Mouse (Mus musculus): Measurements from ENCODE around the gene Usp25.

The Usp25 gene

GRCm38 (mm10) chr16:77041573-77041972, 28.1 kb downstream of the Usp25 start:
- DNase-seq: no peak

DNA sequence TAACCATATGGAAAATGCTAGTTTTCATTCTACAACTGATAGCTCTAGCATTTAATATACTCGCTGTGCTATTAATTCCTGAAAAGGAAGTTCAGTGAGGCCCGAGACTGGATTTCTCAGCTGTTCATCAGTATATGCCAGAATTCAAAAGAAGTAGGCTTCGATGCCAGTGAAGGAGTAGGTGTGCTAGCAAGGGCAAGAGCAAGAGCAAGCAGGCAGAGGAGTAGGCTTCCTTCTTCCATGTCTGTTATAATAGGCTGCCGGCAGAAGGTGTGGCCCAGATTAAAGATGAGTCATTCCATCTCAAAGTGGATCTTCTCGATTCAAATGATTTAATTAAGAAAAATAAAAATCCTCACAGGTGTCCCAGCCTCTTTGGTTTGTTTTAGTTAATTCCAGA, 30.0 kb downstream of the Usp25 start:
- no peak for DNase-seq

- DNase-seq: no peak
Observed at GRCm38 (mm10) chr16:77054184-77054583, 40.7 kb downstream of the Usp25 start.

GRCm38 (mm10) chr16:77055519-77056159, 42.1 kb downstream of the Usp25 start:
- no peak for DNase-seq

DNA sequence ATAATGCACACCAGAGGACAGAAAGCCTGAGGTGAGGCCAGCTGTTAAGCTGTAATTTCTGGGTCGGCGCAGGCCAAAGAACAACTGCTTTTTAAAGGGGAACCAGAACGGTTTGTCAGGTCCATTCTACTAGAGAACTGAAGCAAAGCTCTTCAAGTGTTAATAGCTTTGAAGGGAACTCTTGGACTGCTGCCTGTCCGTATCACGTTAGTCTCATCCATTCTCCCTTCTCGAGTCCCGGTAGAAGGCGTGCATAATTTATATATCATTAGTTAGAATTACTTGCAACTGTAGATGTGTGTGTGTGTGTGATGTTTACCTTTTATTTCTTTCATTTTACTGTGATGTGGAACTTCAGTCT, 42.6 kb downstream of the Usp25 start:
- DNase-seq: no peak

GRCm38 (mm10) chr16:77058567-77058966, 45.1 kb downstream of the Usp25 start:
- no peak for DNase-seq

- no peak for DNase-seq
Observed at GRCm38 (mm10) chr16:77060166-77060565, 46.7 kb downstream of the Usp25 start.

DNA sequence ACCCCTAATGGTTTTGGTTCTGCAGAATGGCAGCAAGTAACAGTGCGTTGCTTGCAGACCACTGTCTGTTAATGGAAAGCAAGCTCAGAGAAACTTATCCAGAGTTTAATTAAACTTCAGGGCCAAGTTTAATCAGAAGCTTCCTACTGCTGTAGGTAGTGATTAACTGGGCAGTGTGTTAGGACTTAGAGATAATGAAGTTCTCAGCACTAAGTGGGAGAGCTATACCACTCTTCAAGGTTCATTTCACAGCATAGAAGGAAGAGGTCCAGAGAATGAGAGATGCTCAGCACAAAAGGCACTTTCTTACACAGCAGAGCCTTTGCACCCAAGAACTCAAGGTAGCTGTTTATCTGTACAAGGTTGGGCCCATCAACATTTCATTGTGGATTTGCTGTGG, 50.4 kb downstream of the Usp25 start:
- no peak for DNase-seq

- peak; percentile 48 for DNase-seq
Observed at GRCm38 (mm10) chr16:77076954-77077735, 63.6 kb downstream of the Usp25 start.

- DNase-seq: no peak
Observed at GRCm38 (mm10) chr16:77077736-77078005, 64.2 kb downstream of the Usp25 start.

- DNase-seq: no peak
Observed at GRCm38 (mm10) chr16:77084071-77084470, 70.6 kb downstream of the Usp25 start.

GRCm38 (mm10) chr16:77089806-77090205, 76.3 kb downstream of the Usp25 start:
- DNase-seq: no peak

GRCm38 (mm10) chr16:77093526-77093925, 80.0 kb downstream of the Usp25 start:
- no peak for DNase-seq

GRCm38 (mm10) chr16:77095017-77095551, 81.6 kb downstream of the Usp25 start:
- no peak for DNase-seq

GRCm38 (mm10) chr16:77099018-77099869, 85.7 kb downstream of the Usp25 start:
- DNase-seq: peak; percentile 78

DNA sequence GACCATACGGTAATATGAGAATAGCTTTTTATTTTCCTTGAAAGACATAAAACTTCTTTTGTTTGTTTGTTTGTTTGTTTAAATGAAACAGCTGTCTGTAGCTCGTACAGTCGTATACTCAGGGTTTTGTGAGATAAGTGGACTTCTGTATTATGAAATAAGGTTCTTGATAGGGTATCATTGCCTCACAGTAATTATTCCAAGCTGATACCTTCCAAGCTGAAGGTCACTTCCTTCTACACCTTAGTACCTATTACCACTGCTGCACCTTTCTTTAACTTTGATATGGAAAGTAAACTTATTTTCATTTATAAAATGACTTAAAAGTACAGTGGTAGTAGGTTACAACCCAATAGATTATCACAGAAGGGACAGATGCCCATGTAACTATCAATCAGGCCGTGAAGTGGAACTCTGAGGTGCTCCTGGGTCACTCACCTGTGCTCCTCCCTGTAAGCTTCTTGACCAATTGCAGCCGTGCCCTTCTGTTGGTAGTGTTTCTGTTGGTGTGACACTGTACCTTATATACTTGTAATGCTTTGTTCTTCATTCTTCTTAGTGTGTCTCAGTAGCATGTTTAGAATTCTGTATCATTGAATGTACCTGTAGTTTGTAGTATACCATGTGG, 90.2 kb downstream of the Usp25 start:
- DNase-seq: no peak

GRCm38 (mm10) chr16:77111268-77111667, 97.8 kb downstream of the Usp25 start:
- no peak for DNase-seq

- no peak for DNase-seq
Observed at GRCm38 (mm10) chr16:77125908-77126307, 112.4 kb downstream of the Usp25 start.

GRCm38 (mm10) chr16:77128683-77129082, 115.2 kb downstream of the Usp25 start:
- DNase-seq: no peak

- no peak for DNase-seq
Observed at GRCm38 (mm10) chr16:77133055-77133454, 119.5 kb downstream of the Usp25 start.

GRCm38 (mm10) chr16:77140651-77141050, 127.1 kb downstream of the Usp25 start:
- DNase-seq: no peak

- no peak for DNase-seq
Observed at GRCm38 (mm10) chr16:77146801-77147200, 133.3 kb downstream of the Usp25 start.

DNA sequence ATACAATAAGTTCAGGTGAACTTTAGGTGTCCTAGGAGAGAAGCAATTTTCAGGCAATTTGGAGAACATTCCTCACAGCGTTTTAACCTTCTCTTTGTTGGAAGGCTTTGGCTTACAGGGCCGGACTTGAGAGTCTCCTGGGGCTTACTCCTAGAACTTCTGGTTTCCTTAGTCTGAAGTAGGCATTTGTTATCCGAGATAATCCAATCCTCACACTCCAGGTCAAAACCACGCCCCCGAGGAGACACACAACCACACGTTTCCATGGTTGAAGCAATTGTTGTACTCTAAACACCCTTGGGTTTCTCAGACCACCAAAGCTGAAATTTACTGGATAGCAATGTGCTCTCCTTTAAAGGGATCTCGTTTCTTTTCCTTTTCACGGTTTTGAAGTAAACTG, 136.8 kb downstream of the Usp25 start:
- DNase-seq: no peak

Measured in cerebellum, adult 8-10 months (tissue).